Mouse (Mus musculus) brain, embryonic 14.5 days (tissue): ENCODE measurements at regions not wholly inside any gene's neighbourhood (a gene's known extent, or its start where the extent isn't known, plus 50 kb on each side); places are given as distances from the start of the nearest gene placed in this dataset.

Experiments used
- DNase-seq: peaks from one replicate; pipeline ENCODE4 v3.0.0-alpha.2; 2011; ENCODE audit warnings: low read depth
- CTCF ChIP-seq: fragments of 200-500 bp; IDR thresholded peaks from 2 replicates; pipeline ENCODE4 v1.5.1; 2012; ENCODE audit warnings: inconsistent platforms, mild to moderate bottlenecking, moderate library complexity, borderline replicate concordance; ENCODE audit not compliant: insufficient read depth, insufficient read length; ENCODE audit errors: extremely low read depth
- POLR2A ChIP-seq: fragments of 200-500 bp; IDR thresholded peaks from 2 replicates; pipeline ENCODE4 v1.6.1; 2012; ENCODE audit warnings: mild to moderate bottlenecking, inconsistent platforms, borderline replicate concordance; ENCODE audit not compliant: poor library complexity, insufficient read depth, insufficient read length, severe bottlenecking; ENCODE audit errors: extremely low read depth

DNA sequence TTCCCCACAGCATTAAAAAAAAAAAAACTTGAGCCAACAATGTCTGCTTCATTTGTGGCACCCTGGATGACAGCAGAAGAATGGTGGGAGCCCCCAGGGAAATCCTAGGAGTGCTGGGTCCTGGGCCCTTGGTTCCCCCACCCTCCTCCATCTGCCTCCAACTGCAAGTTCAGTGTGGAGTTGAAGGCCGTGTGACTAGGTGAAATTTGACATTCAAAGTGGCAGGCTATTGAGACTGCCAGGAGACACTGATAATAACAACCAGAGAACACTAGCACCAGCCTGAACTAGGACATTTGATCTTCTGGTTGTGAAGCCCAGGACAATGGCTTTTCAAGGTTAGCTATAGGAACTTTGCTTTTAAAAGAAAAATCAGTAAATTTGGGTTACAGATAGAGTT is 74.0 kb downstream of the Adamts15 start:
- no peak for TF ChIP-seq CTCF
- TF ChIP-seq POLR2A = no peak
- DNase-seq = no peak

- DNase-seq = peak; percentile 11
- TF ChIP-seq POLR2A = no peak
- no peak for TF ChIP-seq CTCF
These were observed 76.5 kb downstream of the Adamts15 start for GRCm38 (mm10) chr9:30845609-30846290.

DNA sequence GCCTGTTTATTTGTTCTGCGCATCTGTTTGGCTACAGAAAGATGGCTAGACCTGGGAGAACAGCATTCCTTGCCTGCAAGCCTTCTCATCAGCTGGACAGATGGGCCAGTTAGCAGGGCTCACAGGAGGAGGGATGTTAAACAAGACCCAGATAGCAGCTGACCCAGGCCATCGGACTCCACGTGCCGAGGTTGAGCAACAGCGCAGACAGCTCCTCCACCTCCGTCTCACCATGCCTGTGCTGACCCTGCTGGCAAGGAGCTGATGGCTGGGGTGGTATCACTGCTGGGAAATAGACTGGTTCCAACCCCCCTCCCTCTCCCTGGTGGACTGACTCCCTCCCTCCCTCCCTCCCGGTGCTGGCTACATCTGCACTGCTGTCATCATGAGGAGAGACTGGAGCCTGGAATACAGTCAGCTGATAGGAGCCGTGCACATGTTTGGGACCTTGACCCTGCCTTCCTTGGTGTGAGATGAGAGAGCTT is 78.1 kb downstream of the Adamts15 start:
- DNase-seq = peak; percentile 21

DNA sequence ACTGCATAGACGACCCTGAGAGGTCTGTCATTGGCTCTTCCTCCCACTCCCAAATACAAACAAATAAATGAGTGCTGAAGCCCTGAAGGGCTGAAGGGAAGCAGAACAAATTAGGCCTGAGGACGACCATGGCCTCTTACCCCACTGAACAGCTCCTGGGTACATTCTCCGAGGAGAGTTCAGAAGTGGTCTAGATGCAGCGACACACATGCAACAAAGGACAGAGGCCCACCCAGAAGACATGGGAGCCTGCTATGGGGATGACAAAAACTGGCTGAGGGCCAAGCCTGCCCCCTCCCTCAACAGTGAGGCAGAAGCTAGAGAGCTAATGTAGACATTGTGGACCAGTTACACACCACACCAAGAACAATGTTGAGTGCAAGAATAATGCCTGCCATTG is 87.3 kb downstream of the Adamts15 start:
- DNase-seq = no peak

More for the DNA sequence above, 78.1 kb downstream of the Adamts15 start:
- TF ChIP-seq CTCF (no peak), POLR2A (no peak)

GRCm38 (mm10) chr9:30834565-30834905 is 87.7 kb downstream of the Adamts15 start:
- no peak for TF ChIP-seq CTCF
- no peak for TF ChIP-seq POLR2A
- no peak for DNase-seq

More for the DNA sequence above, 87.3 kb downstream of the Adamts15 start:
- TF ChIP-seq POLR2A = no peak
- no peak for TF ChIP-seq CTCF

DNA sequence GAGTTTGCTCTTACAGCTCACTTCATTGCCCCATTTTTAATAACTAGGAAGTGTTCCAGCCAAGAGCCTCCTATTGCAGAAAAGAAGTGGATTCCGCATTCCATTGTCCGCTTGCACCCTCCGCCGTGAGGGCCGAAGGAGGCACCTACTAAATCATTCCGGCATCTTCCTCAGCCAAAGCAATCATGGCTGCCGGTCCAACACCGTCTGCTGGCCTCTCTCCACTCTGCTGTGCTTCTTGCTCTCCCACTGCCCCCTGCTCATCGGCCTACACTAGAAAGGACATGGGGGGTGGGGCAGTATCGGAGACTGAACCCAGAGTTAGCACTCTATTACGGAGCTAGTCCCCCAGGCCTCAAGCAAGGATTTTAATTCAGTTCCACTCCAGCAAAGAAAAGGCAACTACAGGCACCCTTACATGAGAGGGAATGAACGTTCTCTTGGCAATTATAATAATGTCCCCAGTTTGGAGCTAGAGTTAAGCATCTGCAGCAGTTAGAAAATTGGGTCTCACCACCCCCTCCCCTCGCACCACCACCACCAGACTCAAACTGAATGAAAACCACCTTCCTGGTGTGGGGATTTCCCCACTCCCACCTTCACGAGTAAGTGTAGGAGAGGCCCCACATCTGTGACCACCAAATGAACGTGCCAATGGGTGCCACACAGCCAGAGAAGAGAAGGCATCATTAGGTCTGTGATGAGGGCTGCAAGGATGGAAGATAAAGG is 88.3 kb downstream of the Adamts15 start:
- no peak for TF ChIP-seq CTCF
- no peak for TF ChIP-seq POLR2A
- DNase-seq = no peak

- TF ChIP-seq POLR2A (no peak), CTCF (no peak)
- DNase-seq = no peak
These were observed 92.9 kb downstream of the Adamts15 start for GRCm38 (mm10) chr9:30829158-30829870.

- DNase-seq = no peak
These were observed 94.5 kb downstream of the Adamts15 start for GRCm38 (mm10) chr9:30827780-30828179.

DNA sequence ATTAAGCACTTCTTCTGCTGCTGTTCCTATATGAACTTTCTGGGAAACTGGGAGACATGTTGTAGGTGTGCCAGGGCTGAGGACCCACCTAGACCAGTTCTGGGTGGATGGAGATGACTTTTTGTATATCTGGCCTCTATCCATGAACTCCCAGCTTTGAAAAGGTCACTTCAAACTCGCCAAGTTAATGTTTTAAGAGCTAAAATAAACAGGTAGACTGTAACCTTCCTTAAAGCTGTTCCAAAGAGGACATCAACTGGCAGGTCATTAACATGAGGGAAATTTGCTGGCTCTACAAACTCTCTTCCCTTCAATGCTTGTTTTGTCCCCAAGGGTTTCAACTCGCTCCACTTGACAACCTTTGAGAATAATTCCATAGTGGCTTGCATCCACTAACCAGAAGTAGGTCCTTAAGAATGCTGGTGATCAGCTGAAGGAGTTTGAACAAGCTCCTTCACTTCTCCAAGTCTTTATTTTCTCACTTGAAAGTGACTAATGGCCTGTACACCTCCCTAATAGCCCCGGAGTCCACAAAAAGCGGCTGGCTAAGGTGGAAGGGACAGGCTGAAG is 98.1 kb downstream of the Adamts15 start:
- DNase-seq = no peak

More at GRCm38 (mm10) chr9:30827780-30828179, 94.5 kb downstream of the Adamts15 start:
- TF ChIP-seq CTCF = no peak

DNA sequence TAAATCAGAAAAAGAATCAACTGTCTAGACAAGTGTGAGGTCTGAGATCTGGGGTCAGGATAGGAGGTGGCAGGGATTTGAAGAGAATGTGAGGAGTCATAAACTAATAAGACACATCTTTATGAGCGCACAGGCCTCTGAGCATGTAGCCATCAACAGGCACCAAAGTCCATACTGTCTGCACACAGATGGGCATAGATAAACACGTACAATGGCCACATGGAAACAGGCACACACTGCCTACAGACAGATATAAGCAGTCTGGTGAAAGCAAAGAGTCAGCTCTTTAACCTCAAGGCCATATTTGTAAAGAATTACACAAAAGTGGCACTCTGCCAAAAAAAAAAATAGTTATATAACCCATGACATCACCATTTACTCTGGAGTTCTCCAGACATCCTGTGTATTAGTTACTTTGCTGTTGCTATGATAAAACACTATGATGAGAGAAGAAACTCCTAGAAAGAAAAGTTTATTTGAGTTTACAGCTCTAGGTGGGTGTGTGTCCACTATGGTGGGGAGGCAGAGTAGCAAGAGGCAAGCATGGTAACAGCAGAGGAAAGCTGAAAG is 101.4 kb downstream of the Adamts15 start:
- DNase-seq = no peak
- TF ChIP-seq POLR2A (no peak), CTCF (no peak)

More for the DNA sequence above, 98.1 kb downstream of the Adamts15 start:
- no peak for TF ChIP-seq POLR2A
- no peak for TF ChIP-seq CTCF

- TF ChIP-seq POLR2A = no peak
- no peak for TF ChIP-seq CTCF
- DNase-seq = no peak
These were observed 109.0 kb downstream of the Adamts15 start for GRCm38 (mm10) chr9:30813246-30813645.

DNA sequence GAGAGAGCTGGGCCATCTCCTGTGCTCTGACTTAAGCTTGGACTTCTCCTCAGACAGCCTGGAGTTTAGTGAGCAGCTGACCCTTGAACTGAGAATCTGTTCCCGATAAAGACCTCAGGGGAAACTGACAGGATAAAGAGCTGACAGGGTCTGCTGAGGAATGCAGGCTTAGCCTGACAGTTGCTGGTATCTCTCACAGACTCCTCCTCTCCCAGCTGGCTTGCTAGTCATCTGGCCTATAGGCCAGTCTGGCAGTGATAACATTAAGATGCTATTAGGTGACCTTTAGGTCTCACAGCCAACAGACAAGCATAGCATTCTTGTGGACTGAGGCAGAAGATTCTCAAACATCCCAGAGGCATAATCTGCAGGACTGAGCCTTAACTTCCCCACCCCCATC is 111.4 kb downstream of the Adamts15 start:
- TF ChIP-seq CTCF (no peak), POLR2A (no peak)
- DNase-seq = no peak
